In the genomic region with DNA sequence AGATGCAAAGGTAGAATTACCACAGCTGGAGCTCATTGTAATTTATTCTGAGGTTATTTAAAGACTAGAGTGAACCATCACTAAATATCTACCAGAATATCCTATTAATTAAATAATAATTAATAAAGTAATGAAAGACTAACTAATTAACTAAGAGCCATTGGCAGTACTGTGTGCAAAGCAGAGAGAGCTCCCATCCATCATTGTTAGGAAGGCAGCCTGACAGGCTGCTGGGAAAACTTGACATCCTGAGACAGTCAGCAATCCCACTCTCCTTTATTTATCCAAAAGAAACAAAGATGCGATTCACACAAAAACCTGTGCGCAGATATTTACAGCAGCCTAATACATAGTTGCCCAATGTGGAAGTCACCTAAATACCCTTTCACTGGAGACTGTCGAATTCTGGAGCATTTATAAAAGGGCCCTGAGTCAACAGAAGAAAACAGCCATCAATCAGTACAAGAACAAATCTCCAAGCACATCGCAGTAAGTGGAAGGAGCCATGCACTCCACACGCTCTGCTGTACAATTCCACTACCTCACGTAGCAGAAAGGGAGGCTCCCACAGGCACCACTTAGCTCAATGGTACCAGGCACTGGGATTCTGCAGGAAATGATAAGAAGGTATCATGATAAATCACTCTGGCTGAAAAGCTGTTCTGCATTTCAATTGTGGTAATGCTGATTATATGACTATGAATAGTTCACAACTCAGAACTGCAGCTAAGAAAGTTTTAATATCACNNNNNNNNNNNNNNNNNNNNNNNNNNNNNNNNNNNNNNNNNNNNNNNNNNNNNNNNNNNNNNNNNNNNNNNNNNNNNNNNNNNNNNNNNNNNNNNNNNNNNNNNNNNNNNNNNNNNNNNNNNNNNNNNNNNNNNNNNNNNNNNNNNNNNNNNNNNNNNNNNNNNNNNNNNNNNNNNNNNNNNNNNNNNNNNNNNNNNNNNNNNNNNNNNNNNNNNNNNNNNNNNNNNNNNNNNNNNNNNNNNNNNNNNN, we compare ENCODE assay signal across 11 mouse cellular contexts. TPM values are rescaled to one million over a fixed set of nuclear protein-coding genes. Genes with fewer than 3 reads are reported as not detected.
A peak's percentile ranks its signal among the peaks of the same experiment; 100 is the strongest.
DNase-seq lines count a peak whose midpoint lies in the region; ATAC-seq lines count a peak whose summit lies in the region.
"Had no signal": no experiment of that assay in that cellular context is flagged by ENCODE, and none has a peak within 500 bp of the region (broad histone marks: within the 10 kb centered on the region; RNA-seq: fewer than 3 reads in every experiment).

No protein-coding gene starts in this region.

- H3K4me3 ChIP-seq in forebrain, embryonic 12.5 days (replicated peaks) = no peak overlapping the region
- H3K4me3 ChIP-seq in forebrain, embryonic 11.5 days (ENCODE audit: low read depth, low read length) = no peak overlapping the region
- H3K4me3 ChIP-seq in kidney, embryonic 16.5 days (ENCODE audit: low read length) = no peak overlapping the region
- H3K4me3 ChIP-seq in intestine, embryonic 16.5 days (ENCODE audit: low read length) = no peak overlapping the region
- H3K4me3 ChIP-seq in stomach, embryonic 15.5 days (replicated peaks) = no peak overlapping the region
- H3K4me3 ChIP-seq: lung, embryonic 15.5 days had no signal

- DNase-seq in forebrain, embryonic 11.5 days (ENCODE audit: low spot score) = no peak
- no peak for DNase-seq in kidney, postnatal 25 days
- DNase-seq in right cerebral cortex, adult 18-20 months = no peak
- no peak for DNase-seq in cerebellum, adult 18-20 months
- DNase-seq: adrenal gland, postnatal 25 days; kidney, postnatal 36 days had no signal

- no peaks in the 10 kb centered on the region for H3K4me1 ChIP-seq in forebrain, embryonic 12.5 days
- H3K4me1 ChIP-seq in forebrain, embryonic 11.5 days (replicated peaks; ENCODE audit: control insufficient read depth, insufficient read depth, low read length) = no peaks in the 10 kb centered on the region
- H3K4me1 ChIP-seq in kidney, embryonic 16.5 days (ENCODE audit: insufficient read depth, low read length) = 0 out of 2 replicates have a peak, but pooled peaks cover 4% of the 10 kb centered on the region
- H3K4me1 ChIP-seq in intestine, embryonic 16.5 days (ENCODE audit: control insufficient read depth, insufficient read depth, low read length) = no peaks in the 10 kb centered on the region
- no peaks in the 10 kb centered on the region for H3K4me1 ChIP-seq in stomach, embryonic 15.5 days
- H3K4me1 ChIP-seq: lung, embryonic 15.5 days had no signal

- ATAC-seq in forebrain, embryonic 12.5 days (ENCODE audit: low FRiP score) = peak; percentile 57
- no peak; the same call in 1 of the 2 replicates for ATAC-seq in forebrain, embryonic 11.5 days (replicated peaks; ENCODE audit: low FRiP score)
- no peak for ATAC-seq in kidney, embryonic 16.5 days (ENCODE audit: low FRiP score, low TSS enrichment)
- ATAC-seq in intestine, embryonic 16.5 days = peak; percentile 60; the same call in 1 of the 2 replicates
- ATAC-seq in stomach, embryonic 15.5 days (ENCODE audit: insufficient read depth, low FRiP score, low read depth) = peak; percentile 58; the same call in 1 of the 2 replicates

- H3K9ac ChIP-seq in forebrain, embryonic 12.5 days = no peak overlapping the region
- H3K9ac ChIP-seq in forebrain, embryonic 11.5 days (ENCODE audit: low read length) = no peak overlapping the region
- H3K9ac ChIP-seq in kidney, embryonic 16.5 days (replicated peaks; ENCODE audit: low read length) = no peak overlapping the region
- H3K9ac ChIP-seq in intestine, embryonic 16.5 days (ENCODE audit: low read depth, low read length) = no peak overlapping the region
- no peak overlapping the region for H3K9ac ChIP-seq in stomach, embryonic 15.5 days
- H3K9ac ChIP-seq: lung, embryonic 15.5 days had no signal

- H3K27ac ChIP-seq in forebrain, embryonic 12.5 days = peak overlapping the region; percentile 43
- no peak overlapping the region for H3K27ac ChIP-seq in forebrain, embryonic 11.5 days (ENCODE audit: low read depth, low read length)
- no peak overlapping the region for H3K27ac ChIP-seq in kidney, embryonic 16.5 days (ENCODE audit: low read length)
- no peak overlapping the region for H3K27ac ChIP-seq in intestine, embryonic 16.5 days (ENCODE audit: low read length)
- H3K27ac ChIP-seq in stomach, embryonic 15.5 days = no peak overlapping the region
- H3K27ac ChIP-seq: lung, embryonic 15.5 days had no signal

- 42% methylated on average over 6 of the region's 6 CpGs for WGBS in forebrain, embryonic 12.5 days
- WGBS in forebrain, embryonic 11.5 days = 50% methylated on average over 6 of the region's 6 CpGs
- 32% methylated on average over 6 of the region's 6 CpGs for WGBS in kidney, embryonic 16.5 days
- WGBS in intestine, embryonic 16.5 days = 18% methylated on average over 6 of the region's 6 CpGs
- 15% methylated on average over 6 of the region's 6 CpGs for WGBS in stomach, embryonic 15.5 days

- H3K4me2 ChIP-seq in forebrain, embryonic 12.5 days = no peak overlapping the region
- no peak overlapping the region for H3K4me2 ChIP-seq in forebrain, embryonic 11.5 days (ENCODE audit: low read depth, low read length, severe bottlenecking)
- H3K4me2 ChIP-seq in kidney, embryonic 16.5 days (replicated peaks; ENCODE audit: low read depth, low read length) = 0 out of 2 replicates have a peak overlapping the region, but pooled peaks have one; percentile 2
- no peak overlapping the region for H3K4me2 ChIP-seq in intestine, embryonic 16.5 days (ENCODE audit: low read depth, low read length)
- H3K4me2 ChIP-seq in stomach, embryonic 15.5 days = no peak overlapping the region
- H3K4me2 ChIP-seq: lung, embryonic 15.5 days had no signal

- H3K9me3 ChIP-seq in forebrain, embryonic 12.5 days = no peaks in the 10 kb centered on the region
- H3K9me3 ChIP-seq in forebrain, embryonic 11.5 days (ENCODE audit: control insufficient read depth, low read length) = no peaks in the 10 kb centered on the region
- no peaks in the 10 kb centered on the region for H3K9me3 ChIP-seq in kidney, embryonic 16.5 days (ENCODE audit: low read length)
- H3K9me3 ChIP-seq in intestine, embryonic 16.5 days (ENCODE audit: control insufficient read depth, low read length) = no peaks in the 10 kb centered on the region
- H3K9me3 ChIP-seq in stomach, embryonic 15.5 days = no peaks in the 10 kb centered on the region
- H3K9me3 ChIP-seq: lung, embryonic 15.5 days had no signal

- H3K36me3 ChIP-seq in forebrain, embryonic 12.5 days (replicated peaks) = no peaks in the 10 kb centered on the region
- no peaks in the 10 kb centered on the region for H3K36me3 ChIP-seq in forebrain, embryonic 11.5 days (ENCODE audit: control insufficient read depth, insufficient read depth, low read length)
- no peaks in the 10 kb centered on the region for H3K36me3 ChIP-seq in kidney, embryonic 16.5 days (ENCODE audit: insufficient read depth, low read length)
- H3K36me3 ChIP-seq in intestine, embryonic 16.5 days (ENCODE audit: control insufficient read depth, insufficient read depth, low read length) = no peaks in the 10 kb centered on the region
- H3K36me3 ChIP-seq in stomach, embryonic 15.5 days = no peaks in the 10 kb centered on the region
- H3K36me3 ChIP-seq: lung, embryonic 15.5 days had no signal

- H3K27me3 ChIP-seq in forebrain, embryonic 12.5 days = no peaks in the 10 kb centered on the region
- no peaks in the 10 kb centered on the region for H3K27me3 ChIP-seq in forebrain, embryonic 11.5 days (ENCODE audit: control insufficient read depth, insufficient read depth, low read length)
- H3K27me3 ChIP-seq in kidney, embryonic 16.5 days (ENCODE audit: insufficient read depth, low read length) = no peaks in the 10 kb centered on the region
- H3K27me3 ChIP-seq in intestine, embryonic 16.5 days (replicated peaks; ENCODE audit: control insufficient read depth, insufficient read depth, low read length) = no peaks in the 10 kb centered on the region
- H3K27me3 ChIP-seq in stomach, embryonic 15.5 days (replicated peaks) = no peaks in the 10 kb centered on the region
- H3K27me3 ChIP-seq: lung, embryonic 15.5 days had no signal

RNA-seq across cellular contexts. Expression of a gene that starts 15.7 kb away (rescaled TPM):
- polyA plus RNA-seq in forebrain, embryonic 12.5 days (2016; fragmentation: Nextera tagmentation; extraction: Ambion mirVana) = 6.3 and 6.4 TPM in 2 replicates
- 2.4 and 3.1 TPM in 2 replicates for polyA plus RNA-seq in forebrain, embryonic 11.5 days (2014; fragmentation: Nextera tagmentation; extraction: Ambion mirVana)
- polyA plus RNA-seq in kidney, embryonic 16.5 days (2015; fragmentation: Nextera tagmentation; extraction: Ambion mirVana) = 4.2 and 4.5 TPM in 2 replicates
- polyA plus RNA-seq in intestine, embryonic 16.5 days (2015; fragmentation: Nextera tagmentation; extraction: Ambion mirVana) = 1.4 and 1.6 TPM in 2 replicates
- polyA plus RNA-seq in stomach, embryonic 15.5 days (2015; fragmentation: Nextera tagmentation; extraction: Ambion mirVana) = 0.90 and 0.96 TPM in 2 replicates

Comparison
In these comparisons a context has a peak if more than half of its experiments do, and no peak if none do; other contexts are left out.
1. ATAC-seq: peak in forebrain, embryonic 12.5 days (single experiment), intestine, embryonic 16.5 days (single experiment) and stomach, embryonic 15.5 days (single experiment); none in forebrain, embryonic 11.5 days (single experiment) and kidney, embryonic 16.5 days (single experiment).